Mouse (Mus musculus) CD4-positive, CD25-positive, alpha-beta regulatory T cell, adult 9 weeks (primary cell): ENCODE data around the gene Plod1. TPM values are rescaled to one million over a fixed set of nuclear protein-coding genes. Genes with fewer than 3 reads are reported as not detected.

ENCODE experiments used
- polyA plus RNA-seq: library from polyadenylated mRNA; unstranded; fragments of 100-300 nt; shearing (Covaris generic); gene quantifications from one replicate; pipeline ENCODE4 v1.2.1, GENCODE M21; 2017

Gene Plod1
- polyA plus RNA-seq, result 9.9 TPM

GRCm38 (mm10) chr4:147936331-147936954 lies at the start of gene Plod1:
TSS of gene Plod1 (minus strand) at chr4:147936767.

GRCm38 (mm10) chr4:147985205-147986132 lies 48.9 kb upstream of the Plod1 start, which contains the start of gene Nppb:
TSS of gene Nppb (plus strand) at chr4:147985788.

GRCm38 (mm10) chr4:147940576-147941044 lies 4.0 kb upstream of the Plod1 start, which contains the start of gene 2510039O18Rik:
TSS of gene 2510039O18Rik (plus strand) at chr4:147940895.

GRCm38 (mm10) chr4:147904313-147905089 lies 32.1 kb downstream of the Plod1 start, which contains the start of gene Mfn2:
TSS of gene Mfn2 (minus strand) at chr4:147904704.

GRCm38 (mm10) chr4:147868450-147869031 lies 68.0 kb downstream of the Plod1 start, which contains the start of the genes Miip and Fv1:
TSS of gene Miip (minus strand) at chr4:147868816.
TSS of gene Fv1 (plus strand) at chr4:147868979.

Other genes starting within 250 kb of the Plod1 start
- gene Zfp534, start 234.2 kb downstream of the Plod1 start, polyA plus RNA-seq, result 0.10 TPM
- gene Zfp984, start 127.0 kb downstream of the Plod1 start, polyA plus RNA-seq, result 31.9 TPM
- 7.4 TPM for gene Zfp933, start 88.4 kb downstream of the Plod1 start, polyA plus RNA-seq
- gene Miip, start 68.0 kb downstream of the Plod1 start, polyA plus RNA-seq, result 125 TPM
- 5.5 TPM for gene Fv1, start 67.8 kb downstream of the Plod1 start, polyA plus RNA-seq
- gene Mfn2, start 32.1 kb downstream of the Plod1 start, polyA plus RNA-seq, result 55.3 TPM
- gene 2510039O18Rik, start 4.1 kb upstream of the Plod1 start, polyA plus RNA-seq, result 3.3 TPM
- gene Nppb, start 49.0 kb upstream of the Plod1 start, polyA plus RNA-seq, result not detected
- gene Nppa, start 64.0 kb upstream of the Plod1 start, polyA plus RNA-seq, result not detected
- gene Clcn6, start 102.1 kb upstream of the Plod1 start, polyA plus RNA-seq, result 10.0 TPM
- gene Mthfr, start 102.3 kb upstream of the Plod1 start, polyA plus RNA-seq, result 20.9 TPM
- 26.0 TPM for gene Agtrap, start 151.3 kb upstream of the Plod1 start, polyA plus RNA-seq
- gene Mad2l2, start 193.6 kb upstream of the Plod1 start, polyA plus RNA-seq, result 53.9 TPM
- not detected for gene Draxin, start 193.9 kb upstream of the Plod1 start, polyA plus RNA-seq
- 52.8 TPM for gene Fbxo6, start 215.4 kb upstream of the Plod1 start, polyA plus RNA-seq
- gene Fbxo44, start 223.7 kb upstream of the Plod1 start, polyA plus RNA-seq, result 4.2 TPM
- not detected for gene Fbxo2, start 223.9 kb upstream of the Plod1 start, polyA plus RNA-seq